Mouse (Mus musculus) ES-E14 (cell line): ENCODE results near the gene Ptcd2. TPM values are rescaled to one million over a fixed set of nuclear protein-coding genes. Genes with fewer than 3 reads are reported as not detected.

Source experiments
- DNase-seq: peaks from one replicate; pipeline ENCODE4 v3.0.0-alpha.2; 2013; ENCODE audit warnings: low read depth, low spot score
- H3K27ac ChIP-seq: 2 replicates; pipeline ENCODE4 v1.5.1; 2012; ENCODE audit warnings: low read depth, mild to moderate bottlenecking, low read length, moderate library complexity, mixed read lengths; ENCODE audit not compliant: poor library complexity, insufficient read depth, severe bottlenecking
- H3K36me3 ChIP-seq: 2 replicates; pipeline ENCODE4 v1.6.1; 2012; ENCODE audit warnings: mild to moderate bottlenecking, low read length, moderate library complexity, mixed read lengths; ENCODE audit not compliant: control insufficient read depth, poor library complexity, insufficient read depth, severe bottlenecking
- H3K4me1 ChIP-seq, 2 experiments: fragments of 150-350 bp in 1 of 2; sonication (generic) in 1 of 2; 2 replicates each; pipeline ENCODE4 v1.6.1; 2012; ENCODE audit warnings: low read length in 2 of 2, mild to moderate bottlenecking in 1 of 2, mixed read lengths in 1 of 2; ENCODE audit not compliant: control insufficient read depth in 2 of 2, insufficient read depth in 2 of 2, poor library complexity in 1 of 2
- H3K4me3 ChIP-seq, 2 experiments: fragments of 150-350 bp in 1 of 2; sonication (generic) in 1 of 2; 2 replicates each; pipeline ENCODE4 v1.5.1; 2012; ENCODE audit warnings: low read length in 2 of 2, low read depth in 1 of 2, mild to moderate bottlenecking in 1 of 2, mixed read lengths in 1 of 2; ENCODE audit not compliant: insufficient read depth in 1 of 2, poor library complexity in 1 of 2, severe bottlenecking in 1 of 2
- H3K9ac ChIP-seq: 2 replicates; pipeline ENCODE4 v1.6.1; 2012; ENCODE audit warnings: low read depth, mild to moderate bottlenecking, low read length, mixed read lengths; ENCODE audit not compliant: poor library complexity, insufficient read depth, severe bottlenecking
- H3K9me3 ChIP-seq: fragments of 150-350 bp; sonication (generic); 2 replicates; pipeline ENCODE4 v1.6.1; 2012; ENCODE audit warnings: low read depth, mild to moderate bottlenecking, low read length; ENCODE audit not compliant: control insufficient read depth, insufficient read depth
- CHD2 ChIP-seq: IDR thresholded peaks from 2 replicates; pipeline ENCODE4 v1.6.1; 2014; ENCODE audit warnings: mild to moderate bottlenecking, low read depth, low read length, inconsistent platforms
- HCFC1 ChIP-seq: IDR thresholded peaks from 2 replicates; pipeline ENCODE4 v1.6.1; 2012; ENCODE audit warnings: low read length, inconsistent platforms, borderline replicate concordance; ENCODE audit not compliant: insufficient read depth
- MAFK ChIP-seq: IDR thresholded peaks from 2 replicates; pipeline ENCODE4 v1.6.1; 2014; ENCODE audit warnings: mild to moderate bottlenecking, low read depth, low read length, inconsistent platforms; ENCODE audit not compliant: insufficient read depth
- ZC3H11A ChIP-seq: IDR thresholded peaks from 2 replicates; pipeline ENCODE4 v1.6.1; 2012; ENCODE audit warnings: low read depth, mild to moderate bottlenecking, inconsistent platforms, low read length, borderline replicate concordance
- ZNF384 ChIP-seq: IDR thresholded peaks from 2 replicates; pipeline ENCODE4 v1.6.1; 2012; ENCODE audit warnings: low read depth, low read length, inconsistent platforms
- in situ Hi-C, 2 experiments: fragments of 600-800 bp; cut with MboI; formaldehyde crosslinking; loops; one replicate each; pipeline ENCODE4 v1.15.1; 2025; ENCODE audit warnings: low sequenced_read_pairs in 2 of 2, inconsistent platforms in 1 of 2; ENCODE audit not compliant: unreplicated experiment in 2 of 2
- total RNA-seq: library from RNA; depleted of rRNA; stranded (reverse); fragments of 300-350 nt; gene quantifications from 2 replicates; pipeline ENCODE4 v1.2.3, GENCODE M21; 2012

The Ptcd2 gene
- total RNA-seq, 1 experiment = 24.6 TPM

DNA sequence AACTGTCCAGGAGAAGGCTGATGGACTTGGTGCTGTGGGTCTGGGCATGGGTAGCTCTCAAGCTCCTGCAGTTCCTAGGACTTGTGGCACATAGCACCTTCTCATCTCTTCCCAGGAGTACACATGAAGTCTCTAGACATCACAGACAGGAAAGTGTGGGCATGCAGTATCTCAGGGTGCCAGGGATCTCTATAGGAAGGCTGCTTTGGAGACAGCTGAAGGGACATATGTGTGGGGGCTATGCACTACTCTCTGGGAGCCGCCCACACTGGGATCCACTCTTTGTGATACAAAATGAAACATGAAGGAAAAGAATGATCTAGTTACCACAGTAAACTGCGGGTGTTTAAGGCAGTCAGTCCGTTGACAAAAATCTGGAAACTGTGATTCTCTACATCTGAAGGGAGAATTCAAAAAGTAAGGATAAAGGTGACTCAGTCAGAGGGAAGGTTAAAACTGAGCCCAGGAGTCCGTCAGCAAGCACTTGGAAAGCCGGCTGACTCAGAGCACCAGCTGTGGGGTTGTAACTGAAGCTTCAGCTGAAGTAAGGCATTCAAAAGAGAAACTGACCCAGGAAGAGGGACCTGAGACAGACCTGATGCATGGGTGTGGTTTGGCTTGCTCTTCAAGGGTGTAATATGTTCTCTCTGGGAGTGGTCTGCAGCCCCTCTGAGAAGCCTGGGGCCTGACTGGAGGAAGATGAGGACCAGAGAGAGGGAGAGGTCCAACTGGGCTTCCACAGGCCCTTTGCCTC, 22.1 kb upstream of the Ptcd2 start:
- peaks cover 14% of the 10 kb centered on the region for H3K36me3 ChIP-seq
- H3K9ac ChIP-seq = no peak overlapping the region
- no peak overlapping the region for H3K27ac ChIP-seq
- H3K4me3 ChIP-seq = no peak overlapping the region
- peaks cover 0 to 2% of the 10 kb centered on the region in 2 experiments; a peak in 1 of 4 replicates for H3K4me1 ChIP-seq
- DNase-seq = no peak
- H3K9me3 ChIP-seq = no peaks in the 10 kb centered on the region
- in situ Hi-C loops = loop anchor here in 1 of 2 experiments (25.0 kb wide), 1 partner anchor 471 kb away; no protein-coding TSS in a partner anchor
- no peak for TF ChIP-seq HCFC1
- no peak for TF ChIP-seq MAFK
- TF ChIP-seq ZC3H11A = no peak
- TF ChIP-seq CHD2 = no peak
- no peak for TF ChIP-seq ZNF384

DNA sequence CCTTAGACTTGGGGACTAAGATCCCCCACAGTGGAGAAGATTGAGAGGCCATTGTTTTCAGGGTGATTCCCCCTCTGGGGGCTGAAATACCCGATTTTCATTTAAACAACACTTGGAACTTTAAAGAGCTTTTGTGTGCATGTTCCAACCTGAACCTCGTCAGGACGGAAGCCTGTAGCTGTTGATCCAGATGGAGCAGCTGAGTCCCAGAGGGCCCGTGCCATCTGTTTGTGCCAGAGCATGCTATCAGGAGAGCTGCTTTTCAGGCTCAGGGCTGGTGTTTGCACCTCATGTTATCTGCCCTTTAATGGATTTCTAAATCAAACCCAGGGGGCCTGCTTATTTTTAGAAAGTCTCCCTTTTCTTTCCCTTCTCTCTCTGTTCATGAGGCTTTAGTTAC, 19.4 kb upstream of the Ptcd2 start:
- Histone ChIP-seq H3K36me3 (peaks cover 18% of the 10 kb centered on the region), H3K27ac (no peak overlapping the region), H3K4me3 (no peak overlapping the region)

DNA sequence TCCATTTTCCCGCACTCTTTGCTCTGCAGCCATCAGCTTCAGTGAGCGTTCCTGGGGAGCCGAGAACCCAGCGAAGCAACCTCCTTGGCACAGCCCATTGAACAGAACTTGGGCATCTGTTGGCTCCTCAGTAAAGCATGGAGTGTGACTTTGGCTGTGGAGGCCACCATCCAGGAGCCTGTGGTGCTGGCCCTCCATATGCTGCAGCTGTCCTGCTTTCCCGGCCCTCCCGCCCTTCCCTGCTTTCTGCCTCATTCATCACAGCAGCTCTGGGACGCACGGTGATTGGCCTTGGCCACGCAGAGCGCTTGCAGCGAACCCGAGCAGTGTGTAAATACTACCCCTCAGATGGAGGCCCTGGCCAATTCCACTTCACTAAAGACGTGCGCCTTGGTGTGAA, 14.4 kb upstream of the Ptcd2 start:
- Histone ChIP-seq H3K27ac (no peak overlapping the region), H3K4me3 (no peak overlapping the region), H3K36me3 (peaks cover 14% of the 10 kb centered on the region; the same call in 1 of the 2 replicates), H3K9ac (no peak overlapping the region), H3K9me3 (no peaks in the 10 kb centered on the region), H3K4me1 (peaks cover 9 to 13% of the 10 kb centered on the region in 2 experiments)
- TF ChIP-seq ZC3H11A = no peak
- TF ChIP-seq HCFC1 = no peak
- TF ChIP-seq ZNF384 = no peak
- TF ChIP-seq MAFK = no peak
- no peak for TF ChIP-seq CHD2
- in situ Hi-C loops = loop anchor here in 1 of 2 experiments (25.0 kb wide), 1 partner anchor 478 kb away; no protein-coding TSS in a partner anchor
- DNase-seq = no peak

More for the DNA sequence above, 19.4 kb upstream of the Ptcd2 start:
- H3K4me1 ChIP-seq = peaks cover 0 to 2% of the 10 kb centered on the region in 2 experiments; a peak in 1 of 4 replicates
- no peak for TF ChIP-seq ZC3H11A
- TF ChIP-seq HCFC1 = no peak
- TF ChIP-seq ZNF384 = no peak
- no peak for TF ChIP-seq MAFK
- no peak for TF ChIP-seq CHD2
- H3K9me3 ChIP-seq = no peaks in the 10 kb centered on the region
- no peak overlapping the region for H3K9ac ChIP-seq
- in situ Hi-C loops = loop anchor here in 1 of 2 experiments (25.0 kb wide), 1 partner anchor 473 kb away; no protein-coding TSS in a partner anchor
- no peak for DNase-seq

DNA sequence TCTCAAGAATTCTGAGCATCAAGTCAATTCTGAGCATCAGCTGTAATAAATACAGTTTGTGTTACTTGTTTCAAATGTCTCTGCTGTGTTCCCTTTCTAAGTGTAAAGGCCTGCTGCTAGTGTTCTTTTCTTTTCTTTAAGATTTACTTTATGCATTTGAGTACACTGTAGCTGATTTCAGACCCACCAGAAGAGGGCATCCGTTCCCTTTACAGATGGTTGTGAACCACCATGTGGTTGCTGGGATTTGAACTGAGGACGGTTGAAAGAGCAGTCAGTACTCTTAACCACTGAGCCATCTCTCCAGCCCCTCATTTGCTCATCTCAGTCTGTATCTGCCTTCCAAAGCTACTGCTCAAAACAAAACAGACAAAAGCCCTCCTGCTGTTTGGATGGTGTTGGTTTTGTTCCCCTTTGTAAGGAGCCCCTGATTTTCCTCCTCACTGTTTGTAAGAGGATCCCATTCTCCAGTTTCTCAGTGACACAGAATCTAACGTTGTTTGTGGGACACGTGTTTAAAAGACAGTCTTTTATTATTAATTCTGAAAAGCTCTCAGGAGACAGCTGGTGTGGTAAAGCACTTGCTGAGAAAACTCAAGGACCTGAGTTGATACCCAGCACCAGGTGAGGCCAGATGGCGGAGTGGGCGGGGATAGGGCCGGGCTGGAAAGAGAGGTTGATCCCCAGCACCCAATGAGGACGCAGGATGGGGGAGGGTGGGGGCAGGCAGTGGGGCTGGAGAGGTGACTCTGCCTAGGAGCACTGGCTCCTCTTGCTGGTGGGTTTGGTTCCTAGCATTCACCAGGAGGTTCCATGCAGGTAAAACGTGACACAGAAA, 12.1 kb upstream of the Ptcd2 start:
- DNase-seq = peak; percentile 81
- Histone ChIP-seq H3K4me3 (no peak overlapping the region), H3K36me3 (peaks cover 14% of the 10 kb centered on the region; the same call in 1 of the 2 replicates), H3K9ac (no peak overlapping the region), H3K4me1 (peaks cover 9 to 13% of the 10 kb centered on the region in 2 experiments), H3K9me3 (no peaks in the 10 kb centered on the region), H3K27ac (peak overlapping the region; percentile 78; the same call in 1 of the 2 replicates)
- in situ Hi-C loops = loop anchor here in 1 of 2 experiments (25.0 kb wide), 1 partner anchor 481 kb away; no protein-coding TSS in a partner anchor
- TF ChIP-seq ZC3H11A (no peak), CHD2 (no peak)
